Mouse (Mus musculus) bone marrow macrophage, adult 2 months (primary cell): Measurements from ENCODE around the gene Lefty1. TPM values are rescaled to one million over a fixed set of nuclear protein-coding genes. Genes with fewer than 3 reads are reported as not detected.
"Not testable (repeated sequence)": the region's sequence is repeated elsewhere in the genome, so short reads cannot be mapped to it uniquely, and the experiment has no call there.

Source experiments
- H3K27ac ChIP-seq: 2 replicates; pipeline ENCODE4 v1.5.1; 2012; ENCODE audit warnings: low read depth, low read length; ENCODE audit not compliant: insufficient read depth
- H3K4me1 ChIP-seq: 2 replicates; pipeline ENCODE4 v1.6.1; 2012; ENCODE audit warnings: low read length; ENCODE audit not compliant: control insufficient read depth, insufficient read depth
- H3K4me3 ChIP-seq: 2 replicates; pipeline ENCODE4 v1.5.1; 2012; ENCODE audit warnings: mild to moderate bottlenecking, low read length, moderate library complexity; ENCODE audit not compliant: insufficient read depth
- CTCF ChIP-seq: IDR thresholded peaks from 2 replicates; pipeline ENCODE4 v1.5.1; 2012; ENCODE audit warnings: low read depth, mild to moderate bottlenecking, low read length, moderate library complexity
- POLR2A ChIP-seq: IDR thresholded peaks from 2 replicates; pipeline ENCODE4 v1.6.1; 2012; ENCODE audit warnings: mild to moderate bottlenecking, low read depth, low read length, borderline replicate concordance
- polyA plus RNA-seq: library from polyadenylated mRNA; stranded (reverse); fragments of >200 nt; gene quantifications from 2 replicates; pipeline ENCODE4 v1.2.4, GENCODE M21; 2012; ENCODE audit not compliant: missing spikeins, insufficient read depth, insufficient read length

Lefty1 gene
- polyA plus RNA-seq, 1 experiment, result not detected

GRCm38 (mm10) chr1:180917053-180917452 is 17.8 kb upstream of the Lefty1 start:
- no peak overlapping the region for H3K27ac ChIP-seq
- TF ChIP-seq POLR2A, result no peak
- no peak for TF ChIP-seq CTCF
- no peak overlapping the region for H3K4me3 ChIP-seq
- peaks cover 8% of the 10 kb centered on the region for H3K4me1 ChIP-seq

DNA sequence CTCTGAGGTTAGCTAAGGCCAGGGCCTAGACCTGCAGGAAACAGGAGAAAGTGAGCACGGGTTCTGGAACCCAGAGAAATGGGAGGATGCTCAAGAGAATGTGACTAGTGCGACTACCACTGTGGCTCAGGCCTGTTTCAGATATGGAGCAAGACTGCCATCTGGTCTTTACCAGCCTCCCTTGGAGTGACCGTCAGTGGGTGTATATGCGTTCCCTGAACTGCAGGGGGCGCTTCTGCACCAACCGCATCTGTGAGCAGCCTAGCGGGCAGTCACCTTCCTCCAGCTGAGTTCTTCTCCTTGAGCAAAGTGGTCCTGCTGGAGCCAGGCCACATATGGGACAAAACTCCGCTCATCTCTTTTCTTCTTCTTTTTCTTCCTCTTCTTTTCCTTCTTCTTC is 15.1 kb upstream of the Lefty1 start:
- TF ChIP-seq CTCF (peak; percentile 35; the same call in 1 of the 2 replicates), POLR2A (no peak)
- H3K27ac ChIP-seq, result no peak overlapping the region
- H3K4me3 ChIP-seq, result no peak overlapping the region
- peaks cover 15% of the 10 kb centered on the region for H3K4me1 ChIP-seq

DNA sequence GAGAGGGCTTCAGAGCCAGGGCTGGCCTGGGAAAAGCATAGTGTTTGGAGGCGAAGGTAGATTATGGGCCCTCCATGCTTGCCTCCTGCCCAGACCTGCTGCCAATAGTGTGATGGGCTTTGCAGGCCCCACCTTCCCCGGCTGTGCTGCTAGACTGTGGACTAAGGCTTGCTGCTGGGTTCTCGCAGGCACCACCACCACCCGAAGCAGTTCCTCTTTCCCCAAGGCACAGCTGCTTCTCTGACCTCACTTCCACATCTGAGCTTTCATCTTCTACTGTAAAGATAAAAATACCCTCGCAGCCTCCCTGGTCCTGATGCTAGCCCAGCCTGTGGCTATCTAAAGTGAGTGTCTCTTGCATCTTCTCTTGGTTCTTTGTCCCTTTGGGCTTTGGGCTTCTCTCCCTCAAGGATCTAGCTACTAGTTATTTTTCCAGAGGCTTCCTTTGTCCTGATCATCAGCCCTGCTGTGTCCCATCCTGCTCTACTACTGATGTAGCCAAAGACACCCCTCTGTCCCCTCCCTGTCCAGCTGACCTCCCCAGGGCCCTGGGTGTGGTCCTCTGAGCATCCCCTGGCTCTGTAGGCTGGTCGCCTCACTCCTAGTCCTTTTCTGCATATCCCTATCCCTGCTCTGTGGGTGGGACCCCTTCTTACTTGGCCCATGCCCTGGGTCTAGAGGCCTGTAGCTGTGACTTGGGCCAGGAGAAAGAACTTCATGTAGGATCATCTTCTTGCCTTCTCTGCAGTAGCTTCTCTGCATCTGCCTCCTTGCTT is 12.4 kb upstream of the Lefty1 start:
- peaks cover 18% of the 10 kb centered on the region for H3K4me1 ChIP-seq
- peak overlapping the region; percentile 81 for H3K27ac ChIP-seq
- no peak for TF ChIP-seq POLR2A
- H3K4me3 ChIP-seq, result no peak overlapping the region

- peaks cover 18% of the 10 kb centered on the region for H3K4me1 ChIP-seq
- no peak overlapping the region for H3K27ac ChIP-seq
- H3K4me3 ChIP-seq, result no peak overlapping the region
- TF ChIP-seq CTCF, result no peak
- no peak for TF ChIP-seq POLR2A
Measured at GRCm38 (mm10) chr1:180924737-180925136, 10.1 kb upstream of the Lefty1 start.

DNA sequence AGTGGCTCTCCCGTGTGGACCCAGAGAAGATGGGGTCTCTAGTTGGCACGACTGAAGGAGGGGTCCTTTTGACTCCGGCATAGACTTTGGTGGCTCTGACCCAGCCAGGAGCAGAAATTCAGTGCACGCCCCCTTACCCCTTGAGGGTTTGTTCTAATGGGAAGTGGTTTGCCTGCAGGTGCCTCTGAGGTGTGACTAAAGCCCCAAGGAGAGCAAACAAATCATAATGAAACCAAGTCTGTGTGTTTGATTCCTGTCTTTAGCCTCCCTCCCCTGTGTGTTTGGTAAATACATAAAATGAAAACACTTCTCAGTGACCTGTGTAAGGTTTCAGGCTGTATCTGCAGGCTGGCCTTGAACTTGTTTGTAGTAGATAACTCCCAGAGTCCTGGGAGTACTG is 8.5 kb upstream of the Lefty1 start:
- H3K4me1 ChIP-seq, result peaks cover 19% of the 10 kb centered on the region
- no peak overlapping the region for H3K4me3 ChIP-seq
- H3K27ac ChIP-seq, result no peak overlapping the region
- TF ChIP-seq CTCF (no peak), POLR2A (no peak)

- no peak overlapping the region for H3K4me3 ChIP-seq
- no peak overlapping the region for H3K27ac ChIP-seq
- TF ChIP-seq CTCF (no peak), POLR2A (no peak)
- peaks cover 7% of the 10 kb centered on the region for H3K4me1 ChIP-seq
Measured at GRCm38 (mm10) chr1:180929599-180929998, 5.2 kb upstream of the Lefty1 start.

- no peak for TF ChIP-seq POLR2A
- TF ChIP-seq CTCF, result no peak
- Histone ChIP-seq H3K27ac (no peak overlapping the region), H3K4me1 (0 out of 2 replicates have a peak, but pooled peaks cover 3% of the 10 kb centered on the region), H3K4me3 (no peak overlapping the region)
Measured at GRCm38 (mm10) chr1:180931106-180931505, 3.7 kb upstream of the Lefty1 start.

GRCm38 (mm10) chr1:180933659-180934058 is 1.2 kb upstream of the Lefty1 start:
- TF ChIP-seq CTCF (no peak), POLR2A (no peak)
- Histone ChIP-seq H3K27ac (no peak overlapping the region), H3K4me1 (0 out of 2 replicates have a peak, but pooled peaks cover 3% of the 10 kb centered on the region), H3K4me3 (no peak overlapping the region)

GRCm38 (mm10) chr1:180936610-180937398 is 2.0 kb downstream of the Lefty1 start:
- H3K4me3 ChIP-seq, H3K27ac ChIP-seq, H3K4me1 ChIP-seq: not testable (repeated sequence)

- H3K4me3 ChIP-seq, H3K4me1 ChIP-seq, H3K27ac ChIP-seq: not testable (repeated sequence)
Measured at GRCm38 (mm10) chr1:180937631-180938030, 2.8 kb downstream of the Lefty1 start.

DNA sequence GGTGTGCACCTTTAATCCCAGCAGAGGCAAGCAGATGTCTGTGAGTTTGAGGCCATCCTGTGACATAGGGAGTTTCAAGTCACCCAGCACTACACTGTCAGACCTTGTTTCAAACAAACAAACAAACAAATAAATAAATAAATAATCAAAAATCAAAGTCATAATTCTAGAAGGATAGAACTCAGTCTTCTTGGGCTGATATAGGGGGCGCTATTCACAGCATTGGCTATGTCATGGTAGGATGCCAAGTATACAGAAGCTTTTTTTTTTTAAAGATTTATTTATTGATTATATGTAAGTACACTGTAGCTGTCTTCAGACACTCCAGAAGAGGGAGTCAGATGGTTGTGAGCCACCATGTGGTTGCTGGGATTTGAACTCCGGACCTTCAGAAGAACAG is 4.0 kb downstream of the Lefty1 start:
- H3K27ac ChIP-seq, H3K4me3 ChIP-seq: not testable (repeated sequence)
- H3K4me1 ChIP-seq, result peaks cover 15% of the 10 kb centered on the region
